Mouse (Mus musculus) midbrain, embryonic 10.5 days (tissue): ENCODE data around the gene Washc1. TPM values are rescaled to one million over a fixed set of nuclear protein-coding genes. Genes with fewer than 3 reads are reported as not detected.
"Not testable (repeated sequence)": the region's sequence is repeated elsewhere in the genome, so short reads cannot be mapped to it uniquely, and the experiment has no call there.

Source experiments
- DNase-seq: peaks from one replicate; pipeline ENCODE4 v3.0.0-alpha.2; 2017; ENCODE audit warnings: low spot score
- H3K27ac ChIP-seq: fragments of 300-500 bp; sonication (generic); replicated peaks from 2 replicates; pipeline ENCODE4 v1.5.1; 2016; ENCODE audit warnings: mild to moderate bottlenecking
- H3K27me3 ChIP-seq: fragments of 300-500 bp; sonication (generic); 2 replicates; pipeline ENCODE4 v1.6.1; 2016; ENCODE audit warnings: low read depth, mild to moderate bottlenecking; ENCODE audit not compliant: poor library complexity, severe bottlenecking
- H3K36me3 ChIP-seq: fragments of 300-500 bp; sonication (generic); 2 replicates; pipeline ENCODE4 v1.6.1; 2016; ENCODE audit warnings: mild to moderate bottlenecking, moderate library complexity
- H3K4me1 ChIP-seq: fragments of 300-500 bp; sonication (generic); 2 replicates; pipeline ENCODE4 v1.6.1; 2016
- H3K4me3 ChIP-seq: fragments of 300-500 bp; sonication (generic); 2 replicates; pipeline ENCODE4 v1.5.1; 2016; ENCODE audit warnings: mild to moderate bottlenecking, moderate library complexity
- H3K9me3 ChIP-seq: fragments of 300-500 bp; sonication (generic); replicated peaks from 2 replicates; pipeline ENCODE4 v1.6.1; 2016; ENCODE audit warnings: mild to moderate bottlenecking
- WGBS: fragments of 180-500 bp; shearing (Covaris S2); methylation state at CpG from one replicate; pipeline ENCODE4 v1.1.7; 2016; 5-methylcytosine and 5-hydroxymethylcytosine counted together
- polyA plus RNA-seq: library from polyadenylated mRNA; unstranded; fragments of >200 nt; fragmentation: Nextera tagmentation; extraction: Ambion mirVana; gene quantifications from 2 replicates; pipeline ENCODE4 v1.2.1, GENCODE M21; 2016

Gene Washc1
- 32.9 and 35.5 TPM in 2 replicates for polyA plus RNA-seq

DNA sequence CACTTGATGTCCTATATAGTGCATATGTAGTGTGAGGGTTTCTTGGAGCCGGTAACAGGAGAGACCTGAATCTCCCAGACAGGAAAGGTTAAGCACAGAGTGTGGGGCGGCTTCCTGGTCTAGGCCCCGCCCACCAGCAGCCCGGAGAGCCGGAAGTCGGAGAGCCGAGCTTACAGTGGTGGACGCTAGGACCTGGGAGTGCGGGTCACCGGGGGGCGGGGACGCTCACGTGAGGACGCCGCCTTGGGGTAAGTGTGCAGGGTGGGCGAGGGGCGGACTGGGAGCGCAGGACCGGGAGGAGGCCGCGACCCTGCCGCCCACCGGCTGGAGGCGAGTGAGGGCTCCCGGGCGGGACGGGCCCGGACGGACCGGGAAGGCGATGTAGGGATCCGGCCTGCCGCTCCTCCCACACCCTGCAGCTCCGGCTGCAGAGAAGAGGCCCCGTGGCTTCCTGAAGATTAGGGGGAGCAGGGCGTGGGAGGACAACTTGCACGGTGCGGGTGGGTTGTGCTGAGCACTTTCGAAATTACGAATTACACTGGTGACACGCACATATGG, at the start of gene Washc1:
Washc1 (plus strand) TSS at position 144 of the 558 bp plus-strand sequence.
- Histone ChIP-seq H3K4me1 (peaks cover 22% of the 10 kb centered on the region), H3K27ac (peak within 1 kb of the TSS; percentile 93), H3K4me3 (peak within 1 kb of the TSS; percentile 91), H3K36me3 (peaks cover 29% of the 10 kb centered on the region), H3K9me3 (no peaks in the 10 kb centered on the region), H3K27me3 (no peaks in the 10 kb centered on the region)
- peak; percentile 94 for DNase-seq
- WGBS: under 1% methylated on average over 41 of the region's 41 CpGs

DNA sequence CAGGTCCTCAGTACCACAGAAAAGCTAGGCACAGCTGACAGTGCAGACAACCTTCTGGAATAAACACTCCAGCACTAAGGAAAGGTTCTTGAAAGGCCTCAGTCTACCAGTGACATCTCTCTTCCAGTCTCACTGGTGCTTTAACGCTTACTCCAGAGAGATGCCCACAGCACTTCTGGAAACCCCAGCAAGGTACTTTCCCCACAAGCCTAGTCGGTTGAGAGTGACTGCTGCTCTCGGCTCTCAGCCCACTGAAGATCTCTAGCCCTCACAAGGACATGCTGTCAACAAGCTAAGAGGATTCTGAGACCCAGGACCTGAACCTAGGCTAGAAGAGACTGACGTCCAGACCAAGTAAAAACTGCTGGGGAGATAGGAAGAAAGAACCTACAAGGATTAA, 46.2 kb upstream of the Washc1 start:
- Histone ChIP-seq H3K27me3 (no peaks in the 10 kb centered on the region), H3K27ac (no peak overlapping the region), H3K4me3 (no peak overlapping the region), H3K36me3 (no peaks in the 10 kb centered on the region), H3K4me1 (peaks cover 6% of the 10 kb centered on the region; the same call in 1 of the 2 replicates), H3K9me3 (no peaks in the 10 kb centered on the region)
- no peak for DNase-seq
- WGBS: 80% methylated on average over 4 of the region's 4 CpGs

DNA sequence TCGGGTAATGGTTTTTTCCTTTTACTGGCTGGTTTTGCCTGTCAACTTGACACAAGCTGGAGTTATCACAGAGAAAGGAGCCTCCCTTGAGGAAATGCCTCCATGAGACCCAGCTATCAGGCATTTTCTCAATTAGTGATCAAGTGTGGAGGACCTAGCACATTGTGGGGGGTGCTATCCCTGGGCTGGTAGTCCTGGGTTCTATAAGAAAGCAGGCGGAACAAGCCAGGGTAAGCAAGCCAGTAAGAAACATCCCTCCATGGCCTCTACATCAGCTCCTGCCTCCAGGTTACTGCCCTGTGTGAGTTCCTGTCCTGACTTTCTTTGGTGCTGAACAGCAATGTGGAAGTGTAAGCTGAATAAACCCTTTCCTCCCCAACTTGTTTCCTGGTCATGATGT, 42.3 kb upstream of the Washc1 start:
- 88% methylated on average over 2 of the region's 2 CpGs for WGBS
- H3K9me3 ChIP-seq: not testable (repeated sequence)

DNA sequence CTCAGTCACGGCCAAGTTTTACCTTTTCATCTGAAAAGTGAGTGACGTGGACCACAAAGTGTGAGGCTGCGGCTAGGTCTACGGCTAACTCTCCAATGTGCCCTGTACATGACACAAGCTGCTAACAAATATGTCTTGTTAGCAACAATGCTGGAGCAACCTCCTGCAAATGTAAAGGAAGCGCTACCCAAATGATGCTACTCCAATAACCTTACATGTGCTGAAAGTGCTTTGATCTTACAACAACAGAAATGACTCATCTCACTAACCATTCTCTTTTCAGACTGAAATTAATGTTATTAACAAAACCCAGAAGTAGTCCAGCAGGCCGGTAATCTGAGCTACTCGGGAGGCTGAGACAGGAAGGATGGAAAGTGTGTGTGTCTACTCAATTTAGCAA, 37.4 kb upstream of the Washc1 start:
- Histone ChIP-seq H3K4me3 (no peak overlapping the region), H3K27me3 (peaks cover 19% of the 10 kb centered on the region), H3K36me3 (peaks cover 3% of the 10 kb centered on the region; the same call in 1 of the 2 replicates), H3K27ac (no peak overlapping the region), H3K9me3 (no peaks in the 10 kb centered on the region), H3K4me1 (peaks cover 20% of the 10 kb centered on the region)
- 90% methylated on average over 7 of the region's 7 CpGs for WGBS
- no peak for DNase-seq

More for the DNA sequence above, 42.3 kb upstream of the Washc1 start:
- DNase-seq, H3K36me3 ChIP-seq, H3K27me3 ChIP-seq, H3K4me1 ChIP-seq, H3K4me3 ChIP-seq, H3K27ac ChIP-seq: not testable (repeated sequence)

DNA sequence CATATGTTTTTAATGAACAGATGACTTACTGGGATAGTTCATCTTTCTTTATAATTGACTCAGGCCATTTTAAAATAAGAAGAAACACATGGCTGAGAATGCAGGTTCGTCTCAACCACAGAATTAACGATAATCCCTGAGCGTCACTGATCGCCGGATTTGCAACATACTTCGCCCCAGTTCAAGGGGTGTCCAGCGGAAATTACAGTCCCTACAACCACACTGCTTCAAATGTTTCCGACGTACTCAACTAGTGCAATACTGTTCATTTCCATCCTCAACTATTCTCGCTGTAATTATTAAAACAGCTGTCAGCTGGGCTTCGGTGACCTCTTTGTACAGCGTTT, 35.5 kb upstream of the Washc1 start:
- Histone ChIP-seq H3K27ac (peak overlapping the region; percentile 89), H3K4me3 (peak overlapping the region; percentile 86), H3K4me1 (peaks cover 20% of the 10 kb centered on the region), H3K9me3 (no peaks in the 10 kb centered on the region), H3K36me3 (peaks cover 22% of the 10 kb centered on the region), H3K27me3 (peaks cover 19% of the 10 kb centered on the region)
- no peak for DNase-seq
- 8% methylated on average over 12 of the region's 12 CpGs for WGBS

DNA sequence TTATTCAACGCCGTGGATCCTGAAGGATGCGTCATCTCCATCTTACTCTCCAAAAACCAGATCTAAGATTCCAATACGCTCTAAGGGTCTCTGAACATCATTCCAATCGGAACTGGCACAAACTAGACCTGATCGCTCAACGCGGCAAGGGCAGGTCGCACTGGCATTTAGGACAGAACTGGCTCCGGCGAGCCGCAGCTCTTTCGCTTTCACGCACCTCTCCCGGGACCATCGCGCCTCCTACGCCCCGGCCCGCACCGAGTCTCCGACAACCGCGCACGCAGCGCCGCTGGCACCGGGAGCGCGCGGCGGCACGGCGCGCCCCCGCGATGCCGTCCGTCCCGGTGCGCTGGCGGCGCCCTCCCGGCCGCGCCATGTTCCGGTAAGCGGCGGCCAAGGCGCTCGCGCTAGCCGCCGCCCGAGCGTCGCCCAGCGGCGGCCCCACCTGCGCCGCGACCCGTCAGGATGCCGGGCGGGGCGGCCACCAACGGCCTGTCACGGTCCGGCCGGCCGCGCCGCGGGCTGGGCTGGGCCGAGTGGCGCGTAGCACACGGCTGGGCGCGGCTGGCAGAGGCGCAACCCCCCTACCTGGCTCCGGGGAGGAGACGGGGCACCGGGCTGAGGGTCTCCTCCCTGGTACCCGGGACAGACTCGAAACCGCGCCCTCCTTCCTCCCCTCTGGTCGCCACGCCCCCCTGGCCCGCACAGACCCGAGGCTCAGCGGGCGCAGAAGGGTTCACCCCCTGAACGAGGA, 35.0 kb upstream of the Washc1 start:
- under 1% methylated on average over 93 of the region's 95 CpGs for WGBS
- Histone ChIP-seq H3K36me3 (peaks cover 27% of the 10 kb centered on the region), H3K27me3 (peaks cover 19% of the 10 kb centered on the region), H3K4me3 (peak overlapping the region; percentile 86), H3K4me1 (peaks cover 20% of the 10 kb centered on the region), H3K27ac (peak overlapping the region; percentile 89), H3K9me3 (no peaks in the 10 kb centered on the region)
- DNase-seq: peak; percentile 44

DNA sequence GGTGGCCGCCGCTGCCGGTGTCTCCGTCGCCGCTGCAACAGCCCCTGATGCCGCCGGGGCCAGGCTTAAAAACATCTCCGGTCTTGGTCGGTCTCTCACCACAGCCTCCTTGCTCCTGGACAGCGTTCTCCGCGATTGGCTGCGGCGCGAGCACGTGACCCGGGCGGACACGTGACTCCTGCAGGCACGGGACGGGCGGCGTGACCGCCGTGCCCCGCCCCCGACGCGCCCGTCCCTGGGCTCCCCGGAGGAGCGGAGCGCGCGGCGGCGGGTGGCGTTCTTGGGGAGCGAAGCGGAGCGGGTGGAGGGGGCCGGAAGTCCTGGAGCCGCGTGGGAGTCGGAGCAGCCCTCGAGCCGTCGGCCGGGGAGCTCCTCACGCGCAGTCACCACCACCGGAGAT, 34.4 kb upstream of the Washc1 start, which contains the start of gene Ankrd12:
Ankrd12 (minus strand) TSS at position 156 of the 400 bp plus-strand sequence.
- Histone ChIP-seq H3K27ac (peak within 1 kb of the TSS; percentile 89), H3K4me3 (peak within 1 kb of the TSS; percentile 86), H3K27me3 (peaks cover 19% of the 10 kb centered on the region), H3K9me3 (no peaks in the 10 kb centered on the region), H3K4me1 (peaks cover 20% of the 10 kb centered on the region), H3K36me3 (peaks cover 33% of the 10 kb centered on the region)
- peak; percentile 96 for DNase-seq
- under 1% methylated on average over 53 of the region's 53 CpGs for WGBS

DNA sequence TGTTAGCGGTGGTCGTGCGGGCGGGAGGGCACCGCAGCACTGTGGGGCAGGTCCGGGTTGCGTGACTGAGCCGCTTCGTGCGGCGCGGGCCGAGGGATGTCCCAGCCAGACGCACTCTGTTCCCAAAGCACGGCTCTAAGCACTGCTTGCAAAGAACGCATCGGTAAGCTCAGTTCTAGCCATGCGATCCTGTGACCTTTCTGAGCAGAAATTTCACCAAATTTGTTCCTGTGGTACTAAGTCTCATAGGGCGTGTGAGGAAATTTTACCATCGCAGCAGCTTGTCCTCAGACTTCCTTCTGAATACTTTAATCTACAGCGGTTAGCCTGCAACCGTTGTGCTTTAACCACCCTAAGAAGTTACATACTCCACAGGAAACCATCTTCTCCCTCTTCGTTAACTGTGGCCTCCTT, 33.9 kb upstream of the Washc1 start:
- peak overlapping the region; percentile 89 for H3K27ac ChIP-seq
- H3K27me3 ChIP-seq: peaks cover 19% of the 10 kb centered on the region
- DNase-seq: no peak
- under 1% methylated on average over 23 of the region's 23 CpGs for WGBS
- no peaks in the 10 kb centered on the region for H3K9me3 ChIP-seq
- peaks cover 33% of the 10 kb centered on the region for H3K36me3 ChIP-seq
- H3K4me1 ChIP-seq: peaks cover 20% of the 10 kb centered on the region
- peak overlapping the region; percentile 86 for H3K4me3 ChIP-seq

DNA sequence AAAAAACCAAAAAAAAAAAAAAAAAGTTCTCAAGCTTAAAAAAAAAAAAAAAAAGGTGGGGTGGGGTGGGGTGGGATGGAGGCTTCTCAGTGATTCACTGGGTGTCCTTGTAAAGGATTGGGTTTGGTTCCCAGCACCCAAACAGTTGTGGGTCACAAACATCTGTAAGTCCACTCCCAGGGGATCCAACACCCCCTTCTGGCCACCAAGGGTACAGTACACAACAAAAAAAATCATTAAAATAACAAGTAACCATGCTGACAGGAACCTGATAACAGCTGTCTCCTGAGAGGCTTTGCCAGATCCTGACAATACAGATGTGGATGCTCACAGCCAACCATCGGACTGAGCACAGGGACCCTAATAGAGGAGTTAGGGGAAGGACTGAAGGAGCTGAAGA, 26.9 kb upstream of the Washc1 start:
- Histone ChIP-seq H3K9me3 (no peaks in the 10 kb centered on the region), H3K27me3 (no peaks in the 10 kb centered on the region), H3K36me3 (peaks cover 84% of the 10 kb centered on the region), H3K27ac (no peak overlapping the region), H3K4me3 (no peak overlapping the region), H3K4me1 (no peaks in the 10 kb centered on the region)
- DNase-seq: no peak
- 75% methylated on average over 1 of the region's 1 CpGs for WGBS

DNA sequence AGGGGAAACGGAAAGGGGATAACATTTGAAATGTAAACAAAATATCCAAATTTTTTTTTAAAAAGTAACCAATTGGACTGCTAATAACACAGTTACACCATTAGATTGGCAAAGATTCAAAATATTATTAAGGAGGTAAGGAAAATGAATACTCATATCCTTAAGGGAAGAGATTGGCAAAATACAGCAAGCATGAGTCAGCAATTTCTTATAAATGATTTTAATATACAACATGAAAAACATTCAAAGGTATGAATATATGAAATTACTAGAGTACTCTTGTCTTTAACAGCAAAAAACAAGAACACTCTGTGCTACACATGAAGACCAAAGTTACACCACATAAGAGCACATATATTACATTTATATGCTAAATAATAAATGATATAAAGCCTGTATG, 26.3 kb upstream of the Washc1 start:
- Histone ChIP-seq H3K36me3 (peaks cover 83% of the 10 kb centered on the region), H3K27me3 (no peaks in the 10 kb centered on the region), H3K4me1 (no peaks in the 10 kb centered on the region), H3K27ac (no peak overlapping the region), H3K9me3 (no peaks in the 10 kb centered on the region), H3K4me3 (no peak overlapping the region)
- no peak for DNase-seq
- 93% methylated on average over 1 of the region's 1 CpGs for WGBS

DNA sequence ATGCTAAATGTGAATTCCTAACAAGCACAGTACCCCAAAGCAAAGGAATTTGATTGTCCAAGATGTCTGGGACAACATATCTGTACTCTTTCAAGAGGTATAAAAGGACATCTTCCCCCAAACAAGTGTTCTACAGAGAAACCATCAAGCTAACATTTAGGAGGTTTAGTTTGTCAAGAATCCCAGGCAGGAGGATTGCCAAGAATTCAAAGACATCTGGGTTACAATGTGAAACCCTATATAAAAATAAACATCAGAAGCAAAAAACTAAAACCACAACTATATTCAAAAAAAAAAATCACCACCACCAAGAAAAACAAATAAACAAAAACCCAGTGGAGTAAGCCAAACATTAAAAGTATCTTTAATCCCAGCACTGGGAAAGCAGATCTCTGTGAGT, 21.1 kb upstream of the Washc1 start:
- no peak overlapping the region for H3K4me3 ChIP-seq
- no peak overlapping the region for H3K27ac ChIP-seq
- H3K9me3 ChIP-seq: no peaks in the 10 kb centered on the region
- peaks cover 66% of the 10 kb centered on the region for H3K36me3 ChIP-seq
- H3K4me1 ChIP-seq: no peaks in the 10 kb centered on the region
- no peak for DNase-seq
- H3K27me3 ChIP-seq: no peaks in the 10 kb centered on the region

DNA sequence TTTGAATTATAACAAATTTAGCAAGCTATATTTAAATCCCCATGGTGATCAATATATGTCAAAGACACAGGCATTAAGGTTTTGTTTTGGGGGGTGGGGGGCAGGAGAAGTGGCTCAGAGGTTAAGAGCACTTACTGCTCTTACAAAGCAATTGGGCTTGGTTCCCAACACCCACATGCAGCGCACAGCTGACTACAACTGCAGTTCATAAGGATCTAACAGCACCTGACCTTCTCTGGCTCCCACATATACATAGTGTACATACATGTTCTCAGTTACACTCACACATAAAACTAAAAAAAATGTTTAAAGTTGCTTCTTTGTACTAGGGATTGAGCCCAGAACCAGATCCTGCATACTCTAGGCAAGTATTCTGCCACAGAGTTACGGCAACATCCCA, 20.0 kb upstream of the Washc1 start:
- WGBS: 93% methylated on average over 2 of the region's 2 CpGs
- Histone ChIP-seq H3K27me3 (no peaks in the 10 kb centered on the region), H3K4me1 (no peaks in the 10 kb centered on the region), H3K27ac (no peak overlapping the region), H3K9me3 (no peaks in the 10 kb centered on the region), H3K4me3 (no peak overlapping the region), H3K36me3 (peaks cover 57% of the 10 kb centered on the region)
- no peak for DNase-seq

DNA sequence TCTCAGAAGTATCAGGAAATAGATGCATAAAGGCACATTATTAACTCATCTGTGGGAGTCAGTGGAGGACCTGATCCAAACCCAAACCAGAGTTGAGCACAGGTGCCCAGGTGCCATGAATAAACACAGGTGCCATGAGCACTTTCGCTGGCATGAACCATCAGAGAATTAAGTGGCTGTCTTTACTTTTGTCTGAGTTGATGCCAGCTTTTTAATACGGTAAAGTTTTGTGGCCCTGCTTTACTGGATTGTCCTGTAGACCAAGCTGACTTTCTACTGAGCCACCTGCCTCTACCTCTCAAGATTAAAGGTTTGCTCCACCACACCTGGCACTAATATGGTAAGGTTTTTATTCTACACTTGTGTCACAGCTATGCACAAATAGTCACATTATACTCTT, 19.3 kb upstream of the Washc1 start:
- H3K27me3 ChIP-seq: no peaks in the 10 kb centered on the region
- no peaks in the 10 kb centered on the region for H3K9me3 ChIP-seq
- DNase-seq: no peak
- WGBS: 93% methylated on average over 2 of the region's 2 CpGs
- H3K36me3 ChIP-seq: peaks cover 53% of the 10 kb centered on the region
- no peak overlapping the region for H3K27ac ChIP-seq
- no peak overlapping the region for H3K4me3 ChIP-seq
- H3K4me1 ChIP-seq: no peaks in the 10 kb centered on the region
